Mouse (Mus musculus) heart, postnatal 0 days (tissue): ENCODE data around the gene Mpo.

Source experiments
- CTCF ChIP-seq: IDR thresholded peaks from 2 replicates; pipeline ENCODE4 v1.5.1; 2016; ENCODE audit warnings: antibody characterized with exemption, control low read depth, low read depth
- EP300 ChIP-seq: IDR thresholded peaks from 2 replicates; pipeline ENCODE4 v1.6.1; 2016; ENCODE audit warnings: antibody characterized with exemption, low read depth

GRCm38 (mm10) chr11:87841436-87841835 lies 48.1 kb downstream of the Mpo start:
- TF ChIP-seq CTCF (no peak), EP300 (no peak)
